Mouse (Mus musculus): ENCODE data around the gene Abraxas2. TPM values are rescaled to one million over a fixed set of nuclear protein-coding genes. Genes with fewer than 3 reads are reported as not detected.

The Abraxas2 gene
- polyA plus RNA-seq, 1 experiment from 2014 or later: 34.6 TPM

DNA sequence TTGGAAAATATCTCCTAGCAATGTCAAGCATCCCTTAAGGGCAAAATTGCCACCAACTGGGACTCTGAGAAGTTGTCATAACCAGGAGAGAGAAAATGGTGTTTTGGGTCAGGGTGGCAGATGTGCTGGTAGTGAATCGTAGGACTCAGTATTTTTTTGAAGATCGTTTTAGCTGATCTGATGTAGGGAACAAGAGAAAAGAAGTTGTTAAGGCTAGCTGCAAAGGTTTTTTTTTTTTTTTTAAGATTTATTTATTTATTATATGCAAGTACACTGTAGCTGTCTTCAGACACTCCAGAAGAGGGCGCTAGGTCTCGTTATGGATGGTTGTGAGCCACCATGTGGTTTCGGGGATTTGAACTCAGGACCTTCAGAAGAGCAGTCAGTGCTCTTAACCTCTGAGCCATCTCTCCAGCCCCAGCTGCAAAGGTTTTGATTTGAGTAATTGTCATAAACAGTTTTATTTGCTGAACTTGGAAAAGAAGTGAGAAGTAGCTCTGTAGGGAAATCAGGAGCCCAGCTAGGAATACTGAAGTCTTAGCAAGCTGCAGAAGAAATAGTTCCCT lies 899 bp upstream of the Abraxas2 start:
- WGBS: 68% methylated on average over 5 of the region's 5 CpGs
- no peak overlapping the region for H3K9ac ChIP-seq
- H3K4me2 ChIP-seq: no peak overlapping the region
- H3K36me3 ChIP-seq: no peaks in the 10 kb centered on the region
- H3K27ac ChIP-seq: no peak overlapping the region
- ATAC-seq (ENCODE audit: insufficient read depth, low FRiP score, low read depth): no peak
- H3K9me3 ChIP-seq: no peaks in the 10 kb centered on the region
- no peaks in the 10 kb centered on the region for H3K27me3 ChIP-seq (replicated peaks)
- no peak overlapping the region for H3K4me3 ChIP-seq (replicated peaks)
- H3K4me1 ChIP-seq: 0 out of 2 replicates have a peak, but pooled peaks cover 9% of the 10 kb centered on the region

DNA sequence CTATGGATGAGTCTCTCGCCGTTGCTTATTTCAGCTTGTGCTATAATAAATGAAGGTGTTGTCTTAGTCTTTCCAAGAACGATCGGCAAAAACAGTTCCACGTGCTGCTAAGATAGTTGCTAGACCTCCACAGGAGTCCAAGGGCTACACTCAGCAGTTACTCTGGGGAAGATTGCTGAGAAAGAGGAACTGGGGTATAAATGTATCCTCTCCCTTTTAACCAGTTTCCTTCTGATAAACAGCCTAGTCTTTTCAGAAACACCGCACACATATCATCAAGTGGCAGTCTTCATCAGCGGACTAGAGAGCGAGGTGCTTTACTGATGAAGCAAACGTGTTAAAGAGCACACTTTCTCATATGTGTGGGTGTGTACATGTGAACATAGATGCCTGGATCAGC lies 7.3 kb downstream of the Abraxas2 start:
- no peaks in the 10 kb centered on the region for H3K27me3 ChIP-seq (replicated peaks)
- ATAC-seq (ENCODE audit: insufficient read depth, low FRiP score, low read depth): no peak
- H3K4me3 ChIP-seq (replicated peaks): no peak overlapping the region
- H3K4me1 ChIP-seq: 0 out of 2 replicates have a peak, but pooled peaks cover 1% of the 10 kb centered on the region
- H3K9ac ChIP-seq: no peak overlapping the region
- no peak overlapping the region for H3K27ac ChIP-seq
- H3K9me3 ChIP-seq: no peaks in the 10 kb centered on the region
- 83% methylated on average over 9 of the region's 9 CpGs for WGBS
- H3K4me2 ChIP-seq: no peak overlapping the region
- peaks cover 30% of the 10 kb centered on the region for H3K36me3 ChIP-seq

DNA sequence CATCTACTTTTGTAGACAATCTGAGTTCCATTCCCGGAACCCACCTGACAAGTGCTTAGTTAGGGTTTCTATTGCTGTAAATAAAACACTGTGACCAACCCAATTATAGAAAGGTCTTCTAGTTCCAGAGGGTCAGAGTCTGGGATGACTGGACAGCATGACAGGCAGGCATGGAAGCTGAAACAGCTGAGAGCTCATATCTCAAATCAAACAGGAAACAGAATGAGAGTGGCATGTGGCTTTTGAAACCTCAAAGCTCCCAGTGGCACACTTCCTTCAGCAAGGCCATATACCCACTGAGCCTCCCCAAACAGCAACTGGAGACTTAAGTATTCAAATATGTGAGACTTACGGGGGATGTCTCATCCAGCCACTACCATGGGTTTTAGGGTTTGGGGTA lies 14.0 kb downstream of the Abraxas2 start:
- no peak overlapping the region for H3K27ac ChIP-seq

DNA sequence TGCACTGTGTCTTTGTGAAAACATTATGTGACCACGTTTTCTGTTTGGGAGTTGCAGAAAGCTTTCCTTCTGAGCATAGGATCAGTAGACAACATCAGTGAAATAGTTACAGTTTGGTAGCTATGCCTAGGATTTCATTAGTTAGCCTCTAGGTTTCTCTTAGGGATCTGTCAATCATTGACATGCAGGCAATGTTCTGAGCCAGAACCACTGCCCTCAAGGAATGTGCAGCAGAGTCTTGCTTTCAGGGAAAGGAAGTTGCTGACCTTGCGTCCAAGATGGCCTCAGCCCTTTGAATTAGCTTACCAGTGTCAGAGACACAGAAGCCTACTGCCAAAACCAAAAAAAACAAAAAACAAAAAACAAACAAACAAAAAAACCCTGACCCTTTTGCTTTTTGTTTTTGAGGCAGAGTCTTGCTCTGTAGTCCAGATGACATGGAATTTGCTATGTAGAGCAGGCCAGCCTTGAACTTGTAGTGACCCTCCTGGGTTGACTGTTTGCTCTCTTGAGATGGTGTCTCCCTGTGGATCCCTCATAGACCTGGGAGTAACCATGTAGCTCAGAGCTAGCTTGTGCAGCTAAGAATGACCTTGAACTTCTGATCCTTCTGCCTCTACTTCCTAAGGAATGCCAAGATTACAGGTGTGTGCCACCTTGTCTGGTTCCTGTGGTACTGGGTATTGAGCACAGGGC lies 16.5 kb downstream of the Abraxas2 start:
- Histone ChIP-seq H3K4me1 (no peaks in the 10 kb centered on the region), H3K4me3 (replicated peaks) (no peak overlapping the region), H3K27me3 (replicated peaks) (no peaks in the 10 kb centered on the region), H3K36me3 (peaks cover 69% of the 10 kb centered on the region), H3K9ac (no peak overlapping the region), H3K9me3 (no peaks in the 10 kb centered on the region), H3K27ac (no peak overlapping the region), H3K4me2 (no peak overlapping the region)
- no peak for ATAC-seq (ENCODE audit: insufficient read depth, low FRiP score, low read depth)
- WGBS: 90% methylated on average over 2 of the region's 2 CpGs

More for the DNA sequence above, 14.0 kb downstream of the Abraxas2 start:
- Histone ChIP-seq H3K4me3 (replicated peaks) (no peak overlapping the region), H3K4me2 (no peak overlapping the region), H3K9ac (no peak overlapping the region), H3K9me3 (no peaks in the 10 kb centered on the region), H3K4me1 (no peaks in the 10 kb centered on the region), H3K27me3 (replicated peaks) (no peaks in the 10 kb centered on the region), H3K36me3 (peaks cover 64% of the 10 kb centered on the region)
- WGBS: 91% methylated on average over 2 of the region's 2 CpGs
- no peak for ATAC-seq (ENCODE audit: insufficient read depth, low FRiP score, low read depth)

DNA sequence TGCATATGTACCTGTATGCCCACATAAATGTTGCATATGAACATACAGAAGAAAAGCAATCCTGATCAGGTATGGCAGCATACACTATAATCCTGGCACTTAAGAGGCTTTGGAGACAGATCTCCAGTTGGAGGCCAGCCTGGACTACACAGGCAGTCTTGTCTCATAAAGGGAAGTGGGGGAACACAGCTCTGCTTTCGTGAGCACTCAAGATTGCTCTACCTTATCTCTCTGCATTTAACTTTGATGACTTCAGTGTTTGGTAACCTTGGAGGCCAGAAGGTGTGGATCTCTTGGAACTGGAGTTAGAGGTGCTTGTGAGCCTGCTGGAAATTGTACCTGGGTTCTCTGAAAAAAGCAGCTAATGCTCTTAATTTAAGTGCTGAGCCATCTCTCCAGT lies 21.3 kb downstream of the Abraxas2 start:
- Histone ChIP-seq H3K36me3 (peaks cover 73% of the 10 kb centered on the region), H3K27me3 (replicated peaks) (no peaks in the 10 kb centered on the region)

DNA sequence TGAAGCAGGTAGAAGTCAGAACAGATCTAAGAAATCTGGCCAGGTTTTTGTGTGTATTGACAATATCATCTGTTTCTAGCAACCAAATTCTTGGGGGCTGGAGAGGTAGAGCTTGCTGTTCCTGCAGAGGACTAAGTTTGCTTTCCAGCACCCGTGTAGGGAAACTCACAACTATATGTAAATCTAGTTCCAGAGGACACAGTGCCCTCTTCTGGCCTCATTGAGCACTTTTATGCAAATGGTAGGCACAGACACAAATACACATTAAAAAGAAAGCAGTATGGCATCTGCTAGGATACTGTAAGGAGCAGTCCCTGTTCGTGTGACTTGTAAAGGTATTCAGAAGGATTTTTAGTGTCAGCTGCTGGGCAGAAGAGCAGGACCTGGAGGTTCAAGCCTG lies 23.3 kb downstream of the Abraxas2 start:
- Histone ChIP-seq H3K9ac (no peak overlapping the region), H3K27ac (no peak overlapping the region), H3K36me3 (peaks cover 53% of the 10 kb centered on the region), H3K4me1 (no peaks in the 10 kb centered on the region), H3K4me3 (replicated peaks) (no peak overlapping the region), H3K27me3 (replicated peaks) (no peaks in the 10 kb centered on the region), H3K4me2 (no peak overlapping the region), H3K9me3 (no peaks in the 10 kb centered on the region)
- 75% methylated on average over 2 of the region's 2 CpGs for WGBS
- ATAC-seq (ENCODE audit: insufficient read depth, low FRiP score, low read depth): no peak

More for the DNA sequence above, 21.3 kb downstream of the Abraxas2 start:
- no peak for ATAC-seq (ENCODE audit: insufficient read depth, low FRiP score, low read depth)
- Histone ChIP-seq H3K9me3 (no peaks in the 10 kb centered on the region), H3K4me2 (no peak overlapping the region), H3K4me3 (replicated peaks) (no peak overlapping the region), H3K9ac (no peak overlapping the region), H3K4me1 (no peaks in the 10 kb centered on the region), H3K27ac (no peak overlapping the region)
- WGBS: 87% methylated on average over 1 of the region's 1 CpGs

DNA sequence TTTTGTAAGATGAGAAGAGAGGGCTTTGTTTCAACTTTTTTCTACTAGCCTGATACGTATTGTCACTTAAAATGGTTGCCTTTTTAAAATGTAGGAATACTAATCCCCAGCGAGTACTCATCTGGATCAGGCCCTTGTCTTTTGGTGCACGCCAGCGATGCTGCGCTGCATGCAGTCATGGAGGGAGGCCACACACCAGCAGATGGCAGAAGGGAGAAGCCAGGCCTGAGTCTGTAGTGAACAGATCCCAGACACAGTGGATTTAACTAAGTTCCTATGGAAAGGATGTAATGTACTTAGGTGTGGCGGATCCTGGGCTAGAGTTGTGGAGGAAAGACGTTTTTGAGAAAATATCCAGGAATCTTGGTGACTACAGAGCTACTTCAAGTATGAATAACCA lies 25.0 kb downstream of the Abraxas2 start:
- Histone ChIP-seq H3K4me3 (replicated peaks) (no peak overlapping the region), H3K4me2 (no peak overlapping the region), H3K27me3 (replicated peaks) (no peaks in the 10 kb centered on the region), H3K27ac (no peak overlapping the region), H3K4me1 (no peaks in the 10 kb centered on the region), H3K36me3 (peaks cover 40% of the 10 kb centered on the region), H3K9ac (no peak overlapping the region), H3K9me3 (no peaks in the 10 kb centered on the region)
- WGBS: 92% methylated on average over 7 of the region's 7 CpGs
- ATAC-seq (ENCODE audit: insufficient read depth, low FRiP score, low read depth): no peak

DNA sequence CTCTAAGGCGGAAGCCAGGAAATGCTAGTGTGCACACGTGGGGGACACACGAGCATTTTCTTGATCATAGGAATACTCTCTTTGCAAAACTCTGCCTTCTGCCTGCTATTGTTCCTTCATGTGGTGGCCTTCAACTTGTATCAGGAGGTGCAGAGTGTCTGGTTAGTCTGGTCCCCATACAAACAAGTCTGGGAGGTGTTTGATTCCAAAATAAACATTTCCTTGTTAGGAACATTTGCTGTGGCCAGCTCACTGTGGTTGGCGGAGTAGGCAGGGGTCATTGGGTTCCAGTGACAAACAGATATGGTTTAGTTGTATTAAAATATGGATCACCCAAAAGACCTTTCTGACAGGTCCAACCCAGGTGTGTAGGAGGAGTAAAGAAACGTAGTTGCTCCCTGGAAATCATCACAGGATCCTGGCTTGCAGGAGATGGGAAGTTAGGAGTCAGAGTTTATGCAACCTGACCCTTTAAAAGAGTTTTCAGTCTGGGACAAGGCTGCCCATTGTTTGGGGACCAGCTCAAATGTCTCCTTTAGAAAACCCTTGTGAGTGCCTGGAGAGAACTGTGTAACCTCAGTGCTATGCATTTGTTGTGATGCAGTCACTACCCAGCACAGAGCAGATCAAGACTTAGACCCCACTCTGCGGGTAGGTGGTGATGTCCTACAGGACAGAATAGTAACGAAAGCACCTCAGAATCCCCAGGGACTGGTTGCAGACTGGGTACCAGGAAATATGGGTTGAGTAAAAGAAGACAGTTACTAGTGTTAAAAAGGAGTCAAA lies 28.2 kb downstream of the Abraxas2 start:
- Histone ChIP-seq H3K27ac (peak overlapping the region; percentile 5; the same call in 1 of the 2 replicates), H3K9me3 (no peaks in the 10 kb centered on the region), H3K9ac (no peak overlapping the region), H3K27me3 (replicated peaks) (no peaks in the 10 kb centered on the region), H3K4me1 (no peaks in the 10 kb centered on the region), H3K4me3 (replicated peaks) (no peak overlapping the region), H3K36me3 (peaks cover 17% of the 10 kb centered on the region; the same call in 1 of the 2 replicates), H3K4me2 (no peak overlapping the region)
- 45% methylated on average over 7 of the region's 7 CpGs for WGBS
- no peak for ATAC-seq (ENCODE audit: insufficient read depth, low FRiP score, low read depth)

DNA sequence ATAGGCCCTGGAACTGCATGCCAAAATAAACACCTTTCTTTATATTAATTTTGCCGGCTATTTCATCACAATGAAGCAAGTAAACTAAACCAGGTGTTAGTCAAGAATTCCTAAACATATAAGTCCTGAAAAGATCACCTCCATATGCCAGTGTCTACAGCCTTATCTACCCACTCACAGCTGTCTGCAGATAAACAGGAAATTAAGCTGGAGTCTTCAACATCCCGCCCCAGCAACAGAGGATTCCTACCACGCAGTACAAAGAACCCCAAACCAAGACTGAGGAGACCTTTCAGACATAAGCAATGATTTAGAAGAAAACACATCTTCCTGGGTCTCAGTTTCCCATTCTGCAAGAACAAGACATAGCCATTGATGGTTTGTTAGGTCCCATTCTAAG lies 29.0 kb downstream of the Abraxas2 start:
- H3K27ac ChIP-seq: no peak overlapping the region
- no peaks in the 10 kb centered on the region for H3K4me1 ChIP-seq
- H3K9ac ChIP-seq: no peak overlapping the region
- 44% methylated on average over 3 of the region's 3 CpGs for WGBS
- no peak overlapping the region for H3K4me3 ChIP-seq (replicated peaks)
- no peaks in the 10 kb centered on the region for H3K27me3 ChIP-seq (replicated peaks)
- ATAC-seq (ENCODE audit: insufficient read depth, low FRiP score, low read depth): no peak
- H3K9me3 ChIP-seq: no peaks in the 10 kb centered on the region
- no peak overlapping the region for H3K4me2 ChIP-seq
- H3K36me3 ChIP-seq: peaks cover 12% of the 10 kb centered on the region; the same call in 1 of the 2 replicates

DNA sequence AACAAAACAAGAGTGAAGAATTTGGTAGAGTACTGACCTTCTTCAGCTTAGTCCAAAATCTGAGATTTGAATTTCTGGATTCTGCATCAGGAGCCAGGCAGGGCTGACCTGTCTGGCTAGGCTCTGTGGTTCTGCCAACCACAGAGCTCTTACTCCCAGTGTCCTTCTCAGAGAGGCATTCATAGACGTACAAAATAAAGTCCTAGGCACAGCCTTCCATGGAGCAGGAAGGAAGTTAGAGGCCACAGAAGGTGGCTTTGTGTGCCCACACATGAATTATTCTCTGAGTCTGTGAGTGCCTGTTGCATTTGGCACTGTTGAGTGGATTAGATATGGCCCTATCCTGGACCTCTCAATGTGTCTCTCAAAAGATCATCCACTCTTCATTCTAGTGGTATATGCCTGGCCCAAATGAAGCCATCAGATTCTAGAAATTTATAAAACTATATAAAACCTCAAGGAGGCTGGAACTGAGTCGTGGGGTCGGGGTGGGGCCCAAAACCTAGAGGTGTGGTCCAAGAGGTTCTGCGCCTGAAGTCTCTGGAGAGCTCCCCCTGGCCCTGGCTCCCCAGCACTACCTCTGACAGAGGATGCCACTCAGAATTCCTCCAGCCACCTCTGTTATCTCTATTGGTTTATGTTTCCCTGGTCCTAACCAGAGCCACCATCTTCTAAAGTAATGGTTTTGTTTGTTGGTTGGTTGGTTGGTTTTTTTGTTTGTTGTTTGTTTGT lies 29.7 kb downstream of the Abraxas2 start:
- WGBS: 61% methylated on average over 4 of the region's 4 CpGs
- no peaks in the 10 kb centered on the region for H3K4me1 ChIP-seq
- no peak overlapping the region for H3K4me2 ChIP-seq
- H3K9me3 ChIP-seq: no peaks in the 10 kb centered on the region
- peaks cover 6% of the 10 kb centered on the region; the same call in 1 of the 2 replicates for H3K36me3 ChIP-seq
- H3K4me3 ChIP-seq (replicated peaks): no peak overlapping the region
- ATAC-seq (ENCODE audit: insufficient read depth, low FRiP score, low read depth): no peak
- no peak overlapping the region for H3K27ac ChIP-seq
- H3K9ac ChIP-seq: no peak overlapping the region
- H3K27me3 ChIP-seq (replicated peaks): no peaks in the 10 kb centered on the region

DNA sequence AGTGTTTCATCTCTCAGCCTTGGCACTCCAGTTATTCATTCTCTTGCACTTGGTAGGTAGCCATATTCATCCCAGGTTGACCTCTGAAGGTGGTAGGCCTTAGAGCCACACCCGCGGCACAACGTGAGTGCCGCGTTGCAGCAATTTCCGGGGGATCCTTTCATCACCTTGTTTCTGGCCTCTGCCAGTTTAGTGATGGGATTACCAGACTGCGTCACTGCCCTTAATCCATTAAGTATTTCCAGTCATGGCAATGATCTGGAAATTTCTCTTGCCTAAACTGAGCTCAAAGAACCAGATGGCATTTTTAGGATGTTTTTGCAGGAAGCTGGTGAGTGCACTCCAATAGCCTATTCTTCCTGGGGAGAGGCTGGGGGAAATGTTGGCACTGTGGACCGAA lies 30.7 kb downstream of the Abraxas2 start:
- ATAC-seq (ENCODE audit: insufficient read depth, low FRiP score, low read depth): no peak
- H3K4me1 ChIP-seq: no peaks in the 10 kb centered on the region
- no peak overlapping the region for H3K4me3 ChIP-seq (replicated peaks)
- 92% methylated on average over 8 of the region's 8 CpGs for WGBS
- H3K36me3 ChIP-seq: peaks cover 1% of the 10 kb centered on the region; the same call in 1 of the 2 replicates
- no peak overlapping the region for H3K4me2 ChIP-seq
- H3K9me3 ChIP-seq: no peaks in the 10 kb centered on the region
- H3K9ac ChIP-seq: no peak overlapping the region
- no peak overlapping the region for H3K27ac ChIP-seq
- no peaks in the 10 kb centered on the region for H3K27me3 ChIP-seq (replicated peaks)
